Mouse (Mus musculus) liver, embryonic 18 days (tissue): ENCODE measurements around the gene Prrc2a. TPM values are rescaled to one million over a fixed set of nuclear protein-coding genes. Genes with fewer than 3 reads are reported as not detected.

Experiments
- polyA plus RNA-seq: library from polyadenylated mRNA; depleted of rRNA; stranded (reverse); fragments of >200 nt; gene quantifications from 2 replicates; pipeline ENCODE4 v1.2.3, GENCODE M21; 2012; rRNA removed

The Prrc2a gene
- polyA plus RNA-seq: 42.6 and 57.5 TPM in 2 replicates

DNA sequence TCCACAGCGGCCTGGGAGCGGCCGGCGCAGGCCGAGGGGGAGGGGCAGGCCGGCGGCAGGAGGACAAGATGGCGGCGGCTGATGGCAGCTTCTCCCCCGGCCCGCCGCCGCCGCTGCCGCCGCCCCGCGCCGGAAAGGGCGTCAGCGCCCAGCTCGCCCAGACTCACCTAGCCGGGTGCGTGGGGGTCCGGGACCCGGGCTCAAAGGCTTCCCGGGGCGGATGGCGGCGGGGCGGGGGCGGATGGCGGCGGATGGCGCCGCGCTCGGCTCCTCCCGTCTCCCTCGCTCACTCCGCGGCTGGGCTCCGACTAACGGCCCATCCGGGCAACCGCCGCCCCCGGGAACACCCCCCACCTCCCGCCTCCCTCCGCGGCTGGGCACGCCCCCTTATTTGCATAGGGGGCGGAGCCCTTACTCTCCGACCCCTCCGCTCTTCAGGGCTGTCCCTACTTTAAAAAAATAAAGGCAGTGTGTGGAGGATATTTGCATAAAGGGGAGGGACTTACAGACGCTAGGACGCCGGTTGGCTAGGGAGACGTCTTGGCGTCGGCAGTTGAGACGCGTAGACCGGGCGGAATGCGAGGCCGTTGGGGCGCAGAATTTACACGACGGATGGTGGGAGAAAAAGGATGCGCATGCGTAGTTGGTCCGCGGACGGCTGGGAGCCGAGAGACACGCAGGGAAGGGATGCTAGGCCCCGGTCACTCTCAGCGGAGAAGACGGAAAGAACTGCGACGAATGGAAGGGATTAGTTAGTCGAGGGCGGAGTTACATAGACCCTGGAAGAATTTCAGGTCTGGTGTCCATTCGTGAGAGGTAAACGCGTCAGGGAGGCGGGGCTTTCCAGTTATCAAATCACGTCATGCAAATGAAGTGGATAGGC is at the start of gene Prrc2a:
Gene Prrc2a (minus strand): TSS at position 330 of the 883 bp plus-strand sequence.

DNA sequence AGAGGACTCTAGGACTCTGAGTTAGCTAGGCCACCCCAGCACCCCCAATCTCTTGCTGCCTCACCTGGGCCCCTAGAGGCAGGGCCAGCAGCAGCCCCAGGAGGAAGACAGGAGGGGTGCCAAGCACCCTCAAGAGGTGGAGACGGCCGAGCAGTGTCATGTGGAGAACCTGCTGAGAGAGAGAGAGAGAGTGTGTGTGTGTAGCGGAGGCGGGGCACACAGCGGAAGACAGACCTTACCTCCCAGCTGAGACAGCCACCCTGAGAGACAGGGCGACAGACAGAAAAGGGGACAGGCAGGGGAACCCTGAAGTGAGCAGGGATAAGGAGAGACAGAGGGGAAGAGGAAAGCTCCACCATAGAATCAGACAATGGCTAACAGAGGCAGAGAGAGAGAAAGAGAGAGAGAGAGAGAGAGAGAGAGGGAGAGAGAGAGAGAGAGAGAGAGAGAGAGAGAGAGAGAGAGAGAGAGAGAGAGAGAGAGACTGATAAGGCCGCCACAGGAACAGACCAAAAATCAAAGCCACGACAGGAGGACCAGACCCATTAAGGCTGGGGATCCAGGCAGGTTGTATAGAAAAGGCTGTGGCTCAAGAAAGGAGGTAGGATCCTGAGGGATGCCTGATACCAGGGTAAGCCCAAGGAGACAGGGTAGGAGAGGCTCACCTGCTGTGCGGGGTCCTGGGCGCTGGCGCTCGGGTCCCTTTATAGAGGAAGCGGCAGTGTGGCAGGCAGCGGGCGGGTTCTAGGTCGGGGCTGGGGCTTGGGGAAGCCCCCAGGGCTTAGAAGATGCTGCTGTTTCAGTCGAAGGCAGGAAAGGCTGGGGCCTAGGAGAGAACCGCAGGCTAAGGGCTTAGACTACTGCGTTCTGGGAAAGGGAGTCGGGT is 40.0 kb upstream of the Prrc2a start, which contains the start of gene Lta:
Gene Lta (minus strand): TSS at position 858 of the 886 bp plus-strand sequence.

DNA sequence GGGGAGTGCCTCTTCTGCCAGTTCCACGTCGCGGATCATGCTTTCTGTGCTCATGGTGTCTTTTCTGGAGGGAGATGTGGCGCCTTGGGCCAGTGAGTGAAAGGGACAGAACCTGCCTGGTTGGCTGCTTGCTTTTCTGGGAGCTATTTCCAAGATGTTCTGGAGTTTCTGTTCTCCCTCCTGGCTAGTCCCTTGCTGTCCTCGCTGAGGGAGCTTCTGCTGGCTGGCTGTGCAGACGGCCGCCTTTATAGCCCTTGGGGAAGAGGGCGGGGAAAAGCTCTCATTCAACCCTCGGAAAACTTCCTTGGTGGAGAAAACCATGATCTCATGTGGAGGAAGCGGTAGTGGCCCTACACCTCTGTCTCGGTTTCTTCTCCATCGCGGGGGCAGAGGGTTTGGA is 37.1 kb upstream of the Prrc2a start, which contains the start of gene Tnf:
Gene Tnf (minus strand): TSS at position 221 of the 400 bp plus-strand sequence.

DNA sequence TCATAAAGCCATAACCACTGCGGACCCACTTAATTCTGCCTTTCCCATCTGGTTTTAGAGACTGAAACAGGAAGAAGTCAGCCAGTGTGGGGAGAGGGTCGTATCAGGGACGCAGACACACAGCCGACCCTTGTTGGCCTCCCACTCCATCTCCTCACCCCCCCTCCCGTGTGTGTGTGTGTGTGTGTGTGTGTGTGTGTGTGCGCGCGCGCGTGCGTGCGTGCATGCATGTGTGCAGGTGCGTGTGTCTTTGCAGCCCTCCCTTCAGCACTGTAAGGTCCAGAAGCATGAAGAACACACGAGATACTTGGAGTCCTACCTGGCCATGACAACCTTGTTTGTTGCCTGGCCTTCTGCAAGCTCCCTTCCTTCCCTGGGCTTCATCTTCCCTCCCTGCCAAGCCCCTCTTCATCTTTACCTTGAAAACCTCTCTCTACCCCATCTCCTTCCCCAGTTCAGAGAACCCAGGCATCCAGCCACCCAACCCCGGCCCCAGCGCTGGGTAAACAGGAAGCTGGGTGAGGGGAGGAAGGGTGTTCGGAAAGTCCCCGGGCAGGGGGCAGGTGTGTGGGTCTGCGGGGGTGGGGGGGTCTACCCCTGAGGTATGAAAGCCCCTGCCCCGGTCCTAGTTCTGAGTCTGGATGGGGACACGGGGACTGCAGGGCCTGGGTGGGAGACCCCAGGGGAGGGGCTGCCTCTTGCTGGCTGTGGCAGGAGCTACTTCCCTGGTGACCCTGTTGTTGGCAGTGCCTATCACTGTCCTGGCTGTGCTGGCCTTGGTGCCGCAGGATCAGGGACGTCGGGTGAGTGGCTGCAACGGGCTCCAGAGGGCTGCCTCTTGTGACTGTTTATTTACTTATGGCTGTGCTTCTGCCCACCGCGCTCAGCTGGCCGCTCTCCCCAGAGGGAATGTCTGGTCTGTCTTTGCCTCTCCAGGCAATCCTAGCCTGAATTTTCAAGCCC is 29.5 kb upstream of the Prrc2a start, which contains the start of gene Ltb:
Gene Ltb (plus strand): TSS at position 559 of the 963 bp plus-strand sequence.

DNA sequence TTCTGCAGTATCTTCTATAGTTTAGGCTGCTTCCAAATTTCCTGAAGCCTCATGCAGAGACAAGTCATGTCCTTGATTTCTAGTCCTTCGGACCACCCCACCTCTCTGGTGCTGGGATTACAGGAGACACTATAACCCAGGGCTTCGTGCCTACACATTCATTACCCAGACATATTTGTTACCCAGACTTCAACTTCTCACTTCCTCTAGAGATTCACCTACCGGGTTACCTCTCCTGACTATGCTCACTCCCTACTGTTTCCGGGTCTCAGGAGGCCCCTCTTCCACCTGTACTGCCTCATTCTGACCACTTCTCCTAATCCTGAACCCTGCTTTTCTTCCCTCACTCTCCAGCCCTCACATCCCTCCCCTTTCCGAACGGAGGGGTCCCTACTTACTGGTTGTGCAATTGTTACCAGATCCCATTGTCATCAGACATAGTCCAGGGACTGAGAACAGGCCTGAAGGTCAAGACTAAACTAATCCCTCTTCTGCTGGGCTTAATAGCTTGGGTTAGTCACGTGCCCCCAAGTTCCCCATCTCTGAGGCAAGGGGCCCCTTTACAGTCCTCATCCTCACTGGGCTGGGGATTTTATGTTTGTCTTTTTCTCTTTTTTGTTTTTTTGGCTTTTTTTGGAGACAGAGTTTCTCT is 23.4 kb upstream of the Prrc2a start, which contains the start of gene Lst1:
Gene Lst1 (minus strand): TSS at position 481 of the 652 bp plus-strand sequence.

DNA sequence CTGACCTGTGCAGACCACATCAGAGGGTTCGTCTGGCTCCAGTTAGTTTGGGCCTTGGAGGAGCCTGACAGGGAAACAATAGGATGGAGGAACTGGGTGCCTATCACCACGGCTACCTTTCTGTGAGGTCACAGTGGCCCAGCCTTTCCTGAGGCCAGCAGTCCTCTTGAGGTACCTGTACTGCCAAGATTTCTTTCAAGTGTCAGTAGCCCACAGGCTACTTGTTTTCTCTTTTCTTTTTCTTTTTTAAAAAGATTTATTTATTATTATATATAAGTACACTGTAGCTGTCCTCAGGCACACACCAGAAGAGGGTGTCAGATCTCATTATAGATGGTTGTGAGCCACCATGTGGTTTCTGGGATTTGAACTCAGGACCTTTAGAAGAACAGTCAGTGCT is 11.3 kb upstream of the Prrc2a start, which contains the start of gene Aif1:
Gene Aif1 (minus strand): TSS at position 101 of the 400 bp plus-strand sequence.

DNA sequence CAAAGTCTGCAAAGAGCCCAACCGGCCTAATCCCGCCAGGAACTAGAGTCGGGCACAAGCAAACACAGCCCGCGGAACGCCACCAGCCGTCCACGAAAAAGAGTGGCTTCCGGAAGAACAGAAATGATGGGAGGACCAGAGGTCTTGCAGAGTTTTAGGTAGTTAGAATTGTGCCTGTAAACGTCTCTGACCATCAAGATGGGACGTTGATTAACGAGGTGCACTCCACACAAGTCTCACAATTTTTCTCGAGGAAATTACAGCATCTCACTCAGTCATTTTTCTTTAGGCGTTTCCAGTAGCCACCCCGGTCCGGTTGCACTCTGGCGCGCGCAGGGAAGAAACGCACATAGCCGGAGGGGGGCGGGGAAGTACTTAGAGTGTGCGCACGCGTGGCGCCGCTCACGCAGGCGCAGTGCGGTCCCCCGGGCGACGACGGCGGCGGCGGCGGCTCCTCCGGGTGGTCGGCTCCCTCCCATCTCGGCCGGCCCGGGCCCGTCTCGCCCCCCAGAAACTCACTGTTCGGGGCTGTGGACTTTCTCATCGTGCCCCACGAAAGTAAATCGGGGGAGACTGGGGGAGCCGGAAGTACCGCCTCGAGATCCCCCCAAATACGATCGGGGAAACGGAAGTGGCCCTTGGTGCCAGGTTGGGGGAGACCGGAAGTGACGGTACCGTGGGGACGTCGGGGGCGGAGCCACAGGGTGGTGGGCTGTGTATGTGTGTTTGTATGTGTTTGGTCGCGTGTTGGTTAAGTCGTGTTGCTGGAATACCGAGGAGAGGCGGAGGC is 29.7 kb downstream of the Prrc2a start, which contains the start of gene Bag6:
Gene Bag6 (plus strand): TSS at position 378 of the 790 bp plus-strand sequence.

DNA sequence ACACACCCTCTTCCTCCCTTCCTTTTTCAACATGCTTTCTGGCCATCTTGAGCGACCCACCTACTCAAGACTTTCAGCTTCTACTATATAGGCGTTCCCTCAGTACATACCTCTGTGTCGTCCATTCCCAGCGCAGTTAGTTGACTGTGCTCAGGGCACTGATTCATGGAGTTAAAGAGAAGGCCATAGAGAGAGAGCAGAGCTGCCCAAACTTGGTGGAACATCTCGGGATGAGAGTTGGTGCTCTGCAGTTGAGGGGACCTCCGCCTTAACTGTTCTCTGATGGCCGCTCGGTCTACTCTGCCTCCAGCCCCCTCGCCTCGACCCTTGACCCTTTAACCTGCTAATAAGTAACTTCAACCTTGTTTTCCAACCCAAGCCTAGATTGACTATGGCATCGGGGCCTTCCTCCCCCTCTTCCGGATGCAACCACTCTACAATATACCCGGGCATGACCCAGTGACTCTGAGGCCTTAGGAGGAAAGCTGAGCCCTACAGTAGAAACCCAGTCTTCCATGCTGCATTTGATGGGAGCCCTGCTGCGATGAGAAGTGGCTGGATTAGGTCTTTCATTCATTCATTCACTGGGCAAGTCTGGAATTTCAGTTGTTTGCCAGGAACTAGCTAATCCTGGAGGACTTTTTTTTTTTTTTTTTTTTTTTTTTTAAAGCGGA is 33.1 kb downstream of the Prrc2a start, which contains the start of gene Apom:
Gene Apom (minus strand): TSS at position 551 of the 674 bp plus-strand sequence.

DNA sequence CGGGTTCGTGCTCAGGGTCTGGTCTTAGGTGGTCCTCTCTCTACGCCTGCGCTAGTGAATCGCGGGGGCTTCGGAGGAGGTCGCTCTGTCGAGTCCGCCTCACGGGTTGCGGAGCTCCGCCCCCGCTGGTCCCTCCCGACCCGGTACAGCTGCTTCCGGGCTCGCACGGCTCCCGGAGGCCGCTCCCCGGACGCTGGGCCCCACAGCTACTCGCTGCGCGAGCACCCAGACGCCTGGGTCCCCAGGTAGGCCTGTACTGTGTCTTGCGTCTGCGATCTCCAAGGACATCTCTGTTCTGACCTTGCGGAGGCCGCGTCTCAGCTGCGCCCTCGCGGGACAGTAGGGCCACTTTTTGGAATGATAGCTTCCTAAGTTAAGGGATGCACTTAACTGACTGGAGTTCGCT is 38.5 kb downstream of the Prrc2a start, which contains the start of gene D17H6S53E:
Gene D17H6S53E (plus strand): TSS at position 168 of the 406 bp plus-strand sequence.

DNA sequence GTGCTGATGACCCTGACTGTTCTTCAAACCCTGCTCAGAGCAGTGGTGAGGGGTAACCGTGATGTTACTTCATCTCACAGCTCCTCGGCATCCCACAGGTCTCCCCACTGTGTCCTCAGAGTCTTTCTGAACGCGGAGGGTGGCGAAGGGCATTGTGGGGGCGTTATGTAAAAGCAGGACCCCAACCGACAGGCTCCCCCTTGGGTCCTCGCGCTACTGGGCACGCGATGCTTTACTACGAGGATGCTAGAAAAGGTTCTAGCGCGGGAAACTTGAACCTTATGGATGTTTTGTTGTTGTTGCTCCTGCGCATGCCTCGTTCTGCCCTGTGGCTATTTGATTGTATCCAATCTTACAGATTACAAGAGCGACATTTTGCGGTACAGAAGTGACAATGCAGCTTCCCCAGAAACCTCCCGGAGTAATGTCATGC is 42.8 kb downstream of the Prrc2a start, which contains the start of gene Csnk2b:
Gene Csnk2b (minus strand): TSS at position 183 of the 433 bp plus-strand sequence.

DNA sequence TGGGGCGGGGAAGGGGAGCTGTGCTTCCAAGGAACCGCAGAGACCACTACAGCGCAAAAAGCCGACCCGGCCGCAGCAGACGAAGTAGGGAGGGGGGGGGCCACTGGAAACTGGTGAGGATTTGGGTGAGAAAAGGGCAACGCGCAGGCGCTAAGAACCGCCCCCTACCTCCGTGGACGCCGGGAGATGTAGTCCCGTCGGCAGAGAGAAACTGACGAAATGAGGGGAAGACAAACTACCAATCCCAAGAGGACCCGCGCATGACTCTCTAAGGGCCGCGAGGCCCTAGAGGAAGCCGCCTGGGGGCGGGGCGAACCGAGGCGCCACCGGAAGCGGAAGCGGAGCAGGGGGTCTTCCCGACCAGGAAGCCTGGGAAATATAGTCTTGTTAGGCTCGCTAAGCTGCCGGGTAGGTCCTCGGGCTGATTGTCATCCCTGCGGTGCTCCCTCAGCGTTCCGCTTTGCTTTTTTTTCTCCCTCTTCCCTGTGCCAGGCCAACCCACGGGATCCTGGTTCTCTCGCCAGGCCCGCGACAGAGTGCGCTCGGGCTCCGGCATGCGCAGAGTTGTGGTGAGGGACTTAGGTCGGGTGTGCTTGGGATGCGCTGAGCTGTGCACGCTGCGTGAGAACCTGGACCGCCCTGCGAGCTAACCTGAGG is 43.4 kb downstream of the Prrc2a start, which contains the start of gene Gpank1:
Gene Gpank1 (plus strand): TSS at position 313 of the 657 bp plus-strand sequence.

DNA sequence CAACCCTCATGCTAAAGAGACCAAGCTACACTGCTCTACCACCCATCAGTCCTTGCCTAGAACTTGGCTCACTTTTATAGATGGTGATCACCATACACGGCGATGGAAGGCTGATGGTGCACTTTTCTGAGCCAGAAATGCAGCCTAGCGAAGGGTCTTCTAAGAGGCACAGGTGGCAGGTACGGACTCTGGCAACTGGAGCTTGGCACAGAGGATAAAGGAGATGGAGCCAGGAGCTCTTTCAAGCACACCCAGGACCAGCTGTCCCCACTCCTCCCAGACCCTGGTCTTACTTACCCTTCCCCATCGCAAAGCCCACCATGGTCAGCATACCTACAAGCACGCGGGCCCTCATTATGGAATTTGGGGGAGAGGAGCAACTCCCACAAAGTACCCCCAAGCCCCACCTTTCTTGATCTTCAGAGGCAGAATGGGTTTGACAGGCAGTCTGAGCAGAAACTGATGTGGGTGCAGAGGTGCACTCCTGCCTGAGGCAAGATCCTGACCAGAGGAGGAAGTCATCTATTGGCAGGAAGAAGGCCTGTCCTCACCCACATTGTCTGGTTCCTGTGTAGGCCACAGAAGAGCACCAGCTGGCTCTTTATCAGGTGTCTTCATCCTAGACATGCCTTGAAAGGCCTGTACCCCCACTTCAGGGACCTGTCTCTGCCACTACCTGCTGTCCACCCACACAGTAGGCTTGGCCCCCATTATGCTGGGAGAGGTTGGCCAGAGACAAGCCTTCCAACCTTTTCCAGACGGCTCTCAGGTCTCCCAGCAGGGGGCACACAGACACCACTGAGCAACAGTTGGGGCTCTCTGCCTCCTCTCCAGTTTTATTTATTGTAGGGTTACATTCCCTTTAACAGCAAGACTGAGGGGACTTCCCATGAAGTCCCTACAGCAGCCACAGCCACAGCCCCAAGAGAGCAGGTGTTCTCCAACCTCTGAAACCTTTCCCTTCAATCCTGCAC is 49.4 kb downstream of the Prrc2a start, which contains the start of gene Ly6g5b:
Gene Ly6g5b (minus strand): TSS at position 383 of the 974 bp plus-strand sequence.

DNA sequence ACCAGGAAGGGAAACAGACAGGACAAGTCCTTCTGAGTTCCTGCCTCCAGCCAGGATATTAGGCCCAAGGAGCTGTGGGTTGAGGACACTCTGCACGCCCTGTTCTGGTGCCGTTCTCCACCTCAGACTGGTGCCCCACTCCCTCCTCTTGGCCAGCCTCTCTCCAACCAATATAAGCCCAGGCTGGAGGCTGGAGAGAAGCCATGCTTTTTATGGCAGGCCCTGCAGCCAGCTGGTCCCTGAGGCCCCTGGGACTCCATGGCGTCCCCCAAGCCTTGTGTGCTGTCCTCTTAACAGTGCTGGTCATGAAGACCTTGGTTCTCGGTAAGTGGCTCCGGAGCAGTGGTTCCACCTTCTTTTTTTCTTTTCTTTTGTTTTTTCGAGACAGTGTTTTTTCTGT is 56.6 kb downstream of the Prrc2a start, which contains the start of gene Ly6g5c:
Gene Ly6g5c (plus strand): TSS at position 183 of the 400 bp plus-strand sequence.

